Mouse (Mus musculus) liver, embryonic 11.5 days (tissue): ENCODE data around the gene C2cd3. TPM values are rescaled to one million over a fixed set of nuclear protein-coding genes. Genes with fewer than 3 reads are reported as not detected.

Experiments used
- ATAC-seq: fragments of 200-750 bp; cut with Nextera tagmentation; replicated peaks from 2 replicates; pipeline ENCODE4 v1.8.0; 2017; ENCODE audit warnings: moderate number of reproducible peaks, mild to moderate bottlenecking, moderate TSS enrichment, moderate library complexity; ENCODE audit not compliant: low FRiP score
- DNase-seq: peaks from one replicate; pipeline ENCODE4 v3.0.0-alpha.2; 2017; ENCODE audit warnings: low spot score
- H3K27ac ChIP-seq: fragments of 300-500 bp; sonication (generic); 2 replicates; pipeline ENCODE4 v1.5.1; 2014; ENCODE audit warnings: mild to moderate bottlenecking, low read depth, low read length, control low read depth
- H3K27me3 ChIP-seq: fragments of 300-500 bp; sonication (generic); replicated peaks from 2 replicates; pipeline ENCODE4 v1.6.1; 2014; ENCODE audit warnings: low read length, mixed read lengths; ENCODE audit not compliant: control insufficient read depth, insufficient read depth
- H3K36me3 ChIP-seq: fragments of 300-500 bp; sonication (generic); 2 replicates; pipeline ENCODE4 v1.6.1; 2014; ENCODE audit warnings: mild to moderate bottlenecking, low read length, moderate library complexity, mixed read lengths; ENCODE audit not compliant: control insufficient read depth, insufficient read depth
- H3K4me1 ChIP-seq: fragments of 300-500 bp; sonication (generic); replicated peaks from 2 replicates; pipeline ENCODE4 v1.6.1; 2014; ENCODE audit warnings: low read length, mixed read lengths; ENCODE audit not compliant: control insufficient read depth, insufficient read depth
- H3K4me2 ChIP-seq: fragments of 300-500 bp; sonication (generic); 2 replicates; pipeline ENCODE4 v1.6.1; 2014; ENCODE audit warnings: mild to moderate bottlenecking, control low read depth, moderate library complexity
- H3K4me3 ChIP-seq: fragments of 300-500 bp; sonication (generic); 2 replicates; pipeline ENCODE4 v1.5.1; 2014; ENCODE audit warnings: low read depth, low read length, control low read depth
- H3K9ac ChIP-seq: fragments of 300-500 bp; sonication (generic); 2 replicates; pipeline ENCODE4 v1.6.1; 2014; ENCODE audit warnings: low read depth, low read length, control low read depth
- H3K9me3 ChIP-seq: fragments of 300-500 bp; sonication (generic); 2 replicates; pipeline ENCODE4 v1.6.1; 2016; ENCODE audit warnings: low read length, inconsistent platforms, mixed read lengths; ENCODE audit not compliant: control insufficient read depth
- WGBS: fragments of 180-500 bp; shearing (Covaris S2); extraction: QIAGEN DNeasy Blood & Tissue Kit; methylation state at CpG from one replicate; pipeline ENCODE4 v1.1.7; 2014; 5-methylcytosine and 5-hydroxymethylcytosine counted together
- polyA plus RNA-seq: library from polyadenylated mRNA; unstranded; fragments of >200 nt; fragmentation: Nextera tagmentation; extraction: Ambion mirVana; gene quantifications from 2 replicates; pipeline ENCODE4 v1.2.1, GENCODE M21; 2014

C2cd3 gene
- polyA plus RNA-seq, 1 experiment from 2014 or later, result 25.3 TPM

DNA sequence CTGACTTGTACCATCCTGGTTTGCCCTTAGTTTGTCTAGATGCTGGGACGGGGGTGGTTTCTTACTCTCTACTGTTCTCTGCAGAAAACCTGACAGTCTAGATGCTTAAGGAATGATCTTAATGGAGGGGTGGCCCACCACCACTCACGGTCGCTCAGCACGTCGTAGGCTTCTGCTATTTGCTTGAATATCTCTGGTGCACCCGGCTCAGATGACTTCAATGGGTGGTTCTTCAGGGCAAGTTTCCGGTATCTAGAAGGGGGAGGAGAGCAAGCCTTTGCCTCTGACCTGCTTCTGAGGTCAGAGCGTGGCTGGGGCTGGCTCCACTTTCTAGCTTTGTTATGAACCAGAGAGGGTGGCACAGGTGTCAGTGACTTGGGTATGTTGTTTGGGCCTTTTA lies 139.6 kb downstream of the C2cd3 start:
- Histone ChIP-seq H3K27me3 (no peaks in the 10 kb centered on the region), H3K27ac (no peak overlapping the region), H3K36me3 (no peaks in the 10 kb centered on the region), H3K4me3 (no peak overlapping the region), H3K4me2 (no peak overlapping the region), H3K4me1 (no peaks in the 10 kb centered on the region), H3K9me3 (no peaks in the 10 kb centered on the region), H3K9ac (no peak overlapping the region)
- no peak for DNase-seq
- 57% methylated on average over 8 of the region's 8 CpGs for WGBS
- ATAC-seq, result no peak

GRCm38 (mm10) chr7:100514573-100514972 lies 142.5 kb downstream of the C2cd3 start, which contains the start of gene Dnajb13:
TSS of gene Dnajb13 (minus strand) at chr7:100514960.
- 47% methylated on average over 11 of the region's 11 CpGs for WGBS
- no peak for DNase-seq
- Histone ChIP-seq H3K4me2 (no peak within 1 kb of the TSS), H3K9ac (no peak within 1 kb of the TSS), H3K4me3 (no peak within 1 kb of the TSS), H3K27me3 (no peaks in the 10 kb centered on the region), H3K9me3 (no peaks in the 10 kb centered on the region), H3K4me1 (no peaks in the 10 kb centered on the region), H3K27ac (no peak within 1 kb of the TSS), H3K36me3 (no peaks in the 10 kb centered on the region)
- ATAC-seq, result no peak

Other genes starting within 250 kb of the C2cd3 start
- gene Lipt2, start 213.0 kb upstream of the C2cd3 start, polyA plus RNA-seq, result 18.1 and 19.0 TPM in 2 replicates
- gene Kcne3, start 195.7 kb upstream of the C2cd3 start, polyA plus RNA-seq, result 10.9 and 11.4 TPM in 2 replicates
- 2.6 and 3.0 TPM in 2 replicates for gene Pgm2l1, start 144.8 kb upstream of the C2cd3 start, polyA plus RNA-seq
- gene P4ha3, start 86.7 kb upstream of the C2cd3 start, polyA plus RNA-seq, result 5.9 and 7.1 TPM in 2 replicates
- 56.4 and 56.5 TPM in 2 replicates for gene Ppme1, start 74 bp downstream of the C2cd3 start, polyA plus RNA-seq
- gene Ucp3, start 100.8 kb downstream of the C2cd3 start, polyA plus RNA-seq, result not detected in 2 replicates
- gene Ucp2, start 121.1 kb downstream of the C2cd3 start, polyA plus RNA-seq, result 487 and 491 TPM in 2 replicates
- gene Dnajb13, start 142.7 kb downstream of the C2cd3 start, polyA plus RNA-seq, result 1.2 and 1.6 TPM in 2 replicates
- 26.3 and 27.5 TPM in 2 replicates for gene Coa4, start 164.8 kb downstream of the C2cd3 start, polyA plus RNA-seq
- 81.6 and 85.7 TPM in 2 replicates for gene Rab6a, start 235.2 kb downstream of the C2cd3 start, polyA plus RNA-seq
- 78.9 and 81.2 TPM in 2 replicates for gene Mrpl48, start 236.1 kb downstream of the C2cd3 start, polyA plus RNA-seq